Mouse (Mus musculus) left cerebral cortex, adult 2 months (tissue): ENCODE results near the gene Ctdspl. TPM values are rescaled to one million over a fixed set of nuclear protein-coding genes. Genes with fewer than 3 reads are reported as not detected.

Source experiments
- DNase-seq, 2 experiments: peaks; one replicate each; pipeline ENCODE4 v3.0.0; 2021 to 2022; ENCODE audit warnings: low spot score in 2 of 2, mixed read lengths in 1 of 2; ENCODE audit errors: extremely low spot score in 1 of 2
- H3K27ac ChIP-seq: fragments of 200-600 bp; 2 replicates; pipeline ENCODE4 v1.8.1; 2022
- H3K4me3 ChIP-seq: fragments of 200-600 bp; 2 replicates; pipeline ENCODE4 v1.8.1; 2022
- CTCF ChIP-seq: fragments of 200-600 bp; IDR thresholded peaks from 2 replicates; pipeline ENCODE4 v1.8.1; 2022; ENCODE audit warnings: antibody characterized with exemption, mild to moderate bottlenecking, moderate library complexity
- intact Hi-C: fragments of 180-260 bp; cut with DNase I; formaldehyde crosslinking; loops from one replicate; pipeline ENCODE4 v1.15.1; 2025
- total RNA-seq, 2 experiments: library from RNA; stranded (reverse); gene quantifications; 2 replicates each; pipeline ENCODE4 v1.2.3; 2021

Gene Ctdspl
- total RNA-seq, 2 experiments from 2014 or later: 33.9 to 37.5 TPM

- DNase-seq: no peak
- no peak for TF ChIP-seq CTCF
- H3K27ac ChIP-seq: 0 out of 2 replicates have a peak overlapping the region, but pooled peaks have one; percentile 44
- intact Hi-C loops: no loop called here
- no peak overlapping the region for H3K4me3 ChIP-seq
Measured at GRCm38 (mm10) chr9:119034676-119035665, 108.7 kb downstream of the Ctdspl start.

DNA sequence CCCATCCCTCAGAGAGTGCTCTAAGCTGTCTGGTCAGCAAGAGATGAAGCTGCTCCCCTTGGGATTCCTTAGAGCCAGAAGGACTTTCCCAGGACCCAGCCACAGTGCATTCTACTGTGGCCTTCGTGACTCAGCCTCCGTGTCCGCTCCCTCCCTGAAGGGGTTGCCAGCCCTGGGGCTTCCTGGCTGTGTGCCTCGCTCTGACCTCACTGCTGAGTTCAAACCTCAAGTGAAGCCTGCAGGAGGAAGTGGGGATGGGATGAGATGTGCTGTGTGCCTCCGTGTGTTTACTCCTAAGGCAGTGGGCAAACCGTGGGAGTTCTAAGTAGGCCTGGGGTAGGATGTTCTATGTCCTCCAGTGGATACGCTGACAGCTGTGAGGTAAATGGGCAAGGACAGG, 109.6 kb downstream of the Ctdspl start:
- DNase-seq: no peak
- no peak overlapping the region for H3K4me3 ChIP-seq
- TF ChIP-seq CTCF: no peak
- intact Hi-C loops: no loop called here
- H3K27ac ChIP-seq: peak overlapping the region; percentile 74; the same call in 1 of the 2 replicates

GRCm38 (mm10) chr9:119037076-119037730, 111.0 kb downstream of the Ctdspl start:
- no peak for DNase-seq

GRCm38 (mm10) chr9:119038574-119038973, 112.3 kb downstream of the Ctdspl start:
- intact Hi-C loops: no loop called here
- no peak for DNase-seq
- TF ChIP-seq CTCF: no peak
- Histone ChIP-seq H3K27ac (no peak overlapping the region), H3K4me3 (no peak overlapping the region)

More at GRCm38 (mm10) chr9:119037076-119037730, 111.0 kb downstream of the Ctdspl start:
- Histone ChIP-seq H3K27ac (peak overlapping the region; percentile 77), H3K4me3 (no peak overlapping the region)
- intact Hi-C loops: no loop called here
- no peak for TF ChIP-seq CTCF

DNA sequence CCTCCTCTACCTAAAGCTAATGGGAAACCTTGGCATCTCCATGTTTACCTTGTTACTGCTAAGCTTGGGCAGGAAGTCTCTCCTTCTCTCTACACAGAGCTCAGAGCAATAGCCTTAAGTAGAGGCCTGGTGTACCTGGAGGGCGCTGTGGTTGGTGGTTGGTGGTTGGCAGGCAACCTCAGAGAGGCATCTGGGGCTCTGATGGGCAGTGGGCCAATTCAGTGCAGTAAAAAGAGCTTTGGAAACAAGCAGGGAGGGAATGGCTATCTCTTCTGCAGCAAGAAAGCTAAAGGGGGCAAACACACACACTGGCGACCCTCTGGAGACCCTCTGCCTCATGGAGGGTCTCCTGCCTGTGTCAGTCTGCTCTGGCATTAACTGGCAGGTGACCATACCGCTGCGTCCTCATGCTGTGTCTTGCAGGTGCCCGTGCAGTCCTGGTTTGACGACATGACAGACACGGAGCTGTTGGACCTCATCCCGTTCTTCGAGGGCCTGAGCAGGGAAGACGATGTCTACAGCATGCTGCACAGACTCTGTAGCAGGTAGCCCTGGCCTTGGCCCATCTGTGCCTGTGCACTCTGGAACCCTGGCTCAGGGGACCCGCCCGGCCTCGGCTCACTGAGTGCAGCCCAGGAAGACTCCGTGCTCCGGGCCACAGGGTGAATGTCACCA, 114.0 kb downstream of the Ctdspl start:
- intact Hi-C loops: no loop called here
- H3K27ac ChIP-seq: no peak overlapping the region
- no peak overlapping the region for H3K4me3 ChIP-seq
- TF ChIP-seq CTCF: no peak
- no peak for DNase-seq

GRCm38 (mm10) chr9:119048182-119048903, 122.1 kb downstream of the Ctdspl start:
- Histone ChIP-seq H3K4me3 (no peak overlapping the region), H3K27ac (no peak overlapping the region)
- DNase-seq: no peak
- intact Hi-C loops: no loop called here
- no peak for TF ChIP-seq CTCF

DNA sequence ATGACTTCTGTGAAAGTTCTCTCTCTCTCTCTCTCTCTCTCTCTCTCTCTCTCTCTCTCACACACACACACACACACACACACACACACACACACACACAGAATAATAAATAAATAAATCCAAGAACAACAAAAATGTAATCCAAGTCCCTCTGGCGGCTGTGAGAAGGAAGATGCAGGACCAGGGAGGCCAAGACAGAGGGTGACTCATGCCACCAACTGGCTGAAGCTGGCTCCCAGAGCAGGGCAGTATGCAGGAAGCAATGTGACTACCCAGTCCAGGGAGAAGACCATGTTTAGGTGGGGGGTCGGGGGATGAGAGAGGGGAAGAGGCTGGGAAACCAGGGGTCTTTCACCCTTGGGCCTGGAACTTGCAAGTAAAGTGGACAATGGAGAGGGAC, 124.9 kb downstream of the Ctdspl start:
- intact Hi-C loops: no loop called here
- no peak overlapping the region for H3K27ac ChIP-seq
- TF ChIP-seq CTCF: no peak; the same call in 1 of the 2 replicates
- DNase-seq: no peak
- no peak overlapping the region for H3K4me3 ChIP-seq

- no peak for DNase-seq
- intact Hi-C loops: no loop called here
- TF ChIP-seq CTCF: no peak
- H3K27ac ChIP-seq: no peak within 1 kb of the TSS
- peak within 1 kb of the TSS; percentile 17; the same call in 1 of the 2 replicates for H3K4me3 ChIP-seq
Measured at GRCm38 (mm10) chr9:119052154-119052944, 126.1 kb downstream of the Ctdspl start, which contains the start of gene Vill. Gene Vill (plus strand): TSS chr9:119052778.

- no peak for DNase-seq
- no peak overlapping the region for H3K4me3 ChIP-seq
- H3K27ac ChIP-seq: no peak overlapping the region
- intact Hi-C loops: no loop called here
- TF ChIP-seq CTCF: no peak
Measured at GRCm38 (mm10) chr9:119053964-119054576, 127.8 kb downstream of the Ctdspl start.

DNA sequence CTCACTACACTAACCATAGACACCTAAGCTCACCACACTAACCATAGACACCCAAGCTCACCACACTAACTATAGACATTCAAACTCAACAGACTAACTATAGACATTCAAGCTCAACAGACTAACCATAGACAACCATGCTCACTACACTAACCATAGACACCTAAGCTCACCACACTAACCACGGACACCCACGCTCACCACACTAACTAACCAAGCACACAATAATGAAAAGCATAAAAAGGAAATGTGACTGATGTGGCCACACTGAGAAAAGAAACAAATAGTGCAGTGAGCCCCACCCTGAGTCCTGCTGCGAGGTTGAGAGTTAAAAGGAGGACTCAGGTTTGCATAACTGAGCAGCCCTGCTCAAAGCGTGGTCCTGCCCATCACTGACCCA, 129.1 kb downstream of the Ctdspl start:
- Histone ChIP-seq H3K4me3 (no peak overlapping the region), H3K27ac (no peak overlapping the region)
- no peak for TF ChIP-seq CTCF
- intact Hi-C loops: no loop called here
- no peak for DNase-seq
